ENCODE assay signal across 17 mouse cellular contexts in genomic region chr16:32124020-32124419, GRCm38 (mm10). TPM values are rescaled to one million over a fixed set of nuclear protein-coding genes. Genes with fewer than 3 reads are reported as not detected.
"Had no signal": no experiment of that assay in that cellular context is flagged by ENCODE, and none has a peak within 500 bp of the region (broad histone marks: within the 10 kb centered on the region; RNA-seq: fewer than 3 reads in every experiment).

No protein-coding gene starts in this region.

- H3K27me3 ChIP-seq: liver, embryonic 13.5 days; midbrain, embryonic 12.5 days; neural tube, embryonic 13.5 days had no signal

- DNase-seq: kidney, adult 18-20 months; left cerebral cortex, postnatal 4 days; liver, embryonic 13.5 days; retina, postnatal 1 day; right cerebral cortex, postnatal 4 days; thymus, adult 18-20 months; thymus, postnatal 14 days had no signal

- H3K9ac ChIP-seq: liver, embryonic 13.5 days; midbrain, embryonic 12.5 days; neural tube, embryonic 13.5 days had no signal

- H3K36me3 ChIP-seq: liver, embryonic 13.5 days; midbrain, embryonic 12.5 days; neural tube, embryonic 13.5 days had no signal

- H3K4me3 ChIP-seq: liver, embryonic 13.5 days; midbrain, embryonic 12.5 days; neural tube, embryonic 13.5 days had no signal

- H3K4me1 ChIP-seq: midbrain, embryonic 12.5 days; neural tube, embryonic 13.5 days had no signal

- H3K27ac ChIP-seq: liver, embryonic 13.5 days; midbrain, embryonic 12.5 days; neural tube, embryonic 13.5 days had no signal

- H3K4me2 ChIP-seq: liver, embryonic 13.5 days; midbrain, embryonic 12.5 days; neural tube, embryonic 13.5 days had no signal

- H3K9me3 ChIP-seq: liver, embryonic 13.5 days; midbrain, embryonic 12.5 days; neural tube, embryonic 13.5 days had no signal

- ATAC-seq: midbrain, embryonic 16.5 days had no signal

RNA-seq across cellular contexts. Expression of gene Bex6, which starts 55.6 kb away (rescaled TPM):
- total RNA-seq: layer of hippocampus, adult 8-10 months; layer of hippocampus, postnatal 14 days; left cerebral cortex, adult 18-20 months; left cerebral cortex, postnatal 10 days; left cerebral cortex, postnatal 4 days had no signal
- polyA plus RNA-seq: intestine, embryonic 14.5 days; kidney, embryonic 14.5 days; large intestine, adult 2 months; midbrain, embryonic 12.5 days; midbrain, embryonic 16.5 days; neural tube, embryonic 13.5 days had no signal
